Mouse (Mus musculus) thymus, adult 2 months (tissue): ENCODE measurements around the gene Rtp4.

Source experiments
- CTCF ChIP-seq: fragments of 200-500 bp; IDR thresholded peaks from 2 replicates; pipeline ENCODE4 v1.5.1; 2012; ENCODE audit warnings: mild to moderate bottlenecking, control low read depth, low read length, moderate library complexity, borderline replicate concordance; ENCODE audit not compliant: control insufficient read depth, poor library complexity, insufficient read depth; ENCODE audit errors: extremely low read depth
- POLR2A ChIP-seq: fragments of 200-500 bp; IDR thresholded peaks from 2 replicates; pipeline ENCODE4 v1.6.1; 2012; ENCODE audit warnings: mild to moderate bottlenecking, low read length, control low read depth, moderate library complexity; ENCODE audit not compliant: control insufficient read depth, poor library complexity, insufficient read depth; ENCODE audit errors: extremely low read depth

DNA sequence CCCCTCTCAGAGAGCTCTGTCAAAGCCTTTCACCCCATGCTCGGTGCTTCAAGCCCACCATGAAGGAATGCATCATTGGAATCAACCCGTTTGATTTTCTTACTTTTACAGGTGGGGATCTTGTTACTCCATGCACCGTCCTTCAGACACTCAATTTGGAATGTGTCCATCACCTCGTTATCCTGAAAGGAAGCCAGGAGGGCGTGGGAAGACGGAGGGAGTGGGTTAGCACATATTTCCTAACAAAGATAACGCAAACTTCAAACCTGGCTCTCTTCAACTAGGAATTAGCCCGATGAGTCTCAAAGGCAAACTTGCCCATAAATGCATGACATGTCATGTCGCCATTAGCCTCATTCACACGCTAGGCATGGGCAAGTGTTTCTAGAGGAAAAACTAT, 36.8 kb upstream of the Rtp4 start:
- TF ChIP-seq CTCF (no peak), POLR2A (no peak)
